Comparison of ENCODE assay signal across 10 mouse cellular contexts in the genomic region with DNA sequence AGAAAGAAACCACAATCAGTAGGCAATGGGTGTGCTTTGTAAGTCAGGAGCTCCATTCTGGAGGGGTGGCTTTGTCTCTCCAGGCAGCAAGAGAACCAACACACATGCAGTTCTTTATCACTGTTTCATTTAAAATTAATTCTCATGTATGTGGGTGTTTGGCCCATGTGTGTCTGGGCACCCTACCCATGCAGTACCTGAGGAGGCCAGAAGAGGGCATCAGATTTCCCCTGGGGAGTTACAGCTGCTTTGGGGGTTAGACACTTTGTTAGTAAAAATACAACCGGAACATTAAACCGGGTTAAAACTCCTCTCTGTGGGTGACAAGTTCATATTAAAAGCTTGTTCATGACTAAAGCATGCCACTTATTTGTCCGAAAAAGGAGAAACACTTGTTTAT.
A peak's percentile ranks its signal among the peaks of the same experiment; 100 is the strongest.
DNase-seq lines count a peak whose midpoint lies in the region; ATAC-seq and TF ChIP-seq lines count a peak whose summit lies in the region.
"Had no signal": no experiment of that assay in that cellular context is flagged by ENCODE, and none has a peak within 500 bp of the region (broad histone marks: within the 10 kb centered on the region; RNA-seq: fewer than 3 reads in every experiment).

No protein-coding gene starts in this region.

- DNase-seq in kidney, adult 2 months: peak; percentile 33
- DNase-seq in spleen, adult 2 months (ENCODE audit: low read depth in 1 of 2, low spot score in 2 of 2): no peak
- DNase-seq in spleen, adult 12 weeks (ENCODE audit: low spot score): no peak
- DNase-seq in brain, embryonic 14.5 days (ENCODE audit: low read depth): no peak
- DNase-seq in thymus, postnatal 4 days: peak; percentile 48
- DNase-seq: cerebellum, adult 9-10 months had no signal

- no peak for TF ChIP-seq POLR2A in kidney, adult 2 months (IDR thresholded peaks at IDR 0.05; ENCODE audit: low read depth, low read length)
- no peak for TF ChIP-seq POLR2A in spleen, adult 2 months (IDR thresholded peaks at IDR 0.05; ENCODE audit: low read depth, low read length)
- no peak for TF ChIP-seq POLR2A in brain, embryonic 14.5 days (IDR thresholded peaks at IDR 0.05; ENCODE audit: borderline replicate concordance, extremely low read depth, insufficient read depth, insufficient read length, poor library complexity, severe bottlenecking)

- H3K36me3 ChIP-seq in kidney, adult 2 months (ENCODE audit: control insufficient read depth, insufficient read depth, low read length): no peaks in the 10 kb centered on the region
- H3K36me3 ChIP-seq in kidney, embryonic 14.5 days (ENCODE audit: control insufficient read depth, insufficient read depth, low read length): no peaks in the 10 kb centered on the region
- no peaks in the 10 kb centered on the region for H3K36me3 ChIP-seq in spleen, adult 2 months (ENCODE audit: control insufficient read depth, insufficient read depth, low read length)
- no peaks in the 10 kb centered on the region for H3K36me3 ChIP-seq in hindbrain, embryonic 12.5 days
- H3K36me3 ChIP-seq: heart, embryonic 13.5 days had no signal

- H3K4me2 ChIP-seq in kidney, embryonic 14.5 days (replicated peaks; ENCODE audit: low read depth, low read length): no peak overlapping the region
- H3K4me2 ChIP-seq in hindbrain, embryonic 12.5 days (replicated peaks): no peak overlapping the region
- H3K4me2 ChIP-seq: heart, embryonic 13.5 days had no signal

- H3K27ac ChIP-seq in kidney, adult 2 months (ENCODE audit: insufficient read depth, low read depth, low read length): no peak overlapping the region
- no peak overlapping the region for H3K27ac ChIP-seq in kidney, embryonic 14.5 days (ENCODE audit: low read depth, low read length)
- H3K27ac ChIP-seq in spleen, adult 2 months (ENCODE audit: insufficient read depth, low read length): no peak overlapping the region
- H3K27ac ChIP-seq in hindbrain, embryonic 12.5 days: no peak overlapping the region
- H3K27ac ChIP-seq: heart, embryonic 13.5 days had no signal

- H3K4me1 ChIP-seq in kidney, adult 2 months (ENCODE audit: control insufficient read depth, insufficient read depth, low read length): peaks cover 6% of the 10 kb centered on the region
- H3K4me1 ChIP-seq in kidney, embryonic 14.5 days (ENCODE audit: control insufficient read depth, insufficient read depth, low read length): no peaks in the 10 kb centered on the region
- no peaks in the 10 kb centered on the region for H3K4me1 ChIP-seq in spleen, adult 2 months (ENCODE audit: control insufficient read depth, insufficient read depth, insufficient read length)
- no peaks in the 10 kb centered on the region for H3K4me1 ChIP-seq in hindbrain, embryonic 12.5 days
- H3K4me1 ChIP-seq: megakaryocyte, embryonic 14.5 days had no signal

- H3K9me3 ChIP-seq in kidney, embryonic 14.5 days (ENCODE audit: control insufficient read depth, low read length): peaks cover 2% of the 10 kb centered on the region; the same call in 1 of the 2 replicates
- no peaks in the 10 kb centered on the region for H3K9me3 ChIP-seq in hindbrain, embryonic 12.5 days (replicated peaks)
- H3K9me3 ChIP-seq: heart, embryonic 13.5 days had no signal

- no peaks in the 10 kb centered on the region for H3K27me3 ChIP-seq in kidney, adult 2 months (replicated peaks; ENCODE audit: control insufficient read depth, insufficient read depth, low read length)
- no peaks in the 10 kb centered on the region for H3K27me3 ChIP-seq in kidney, embryonic 14.5 days (ENCODE audit: control insufficient read depth, insufficient read depth, low read length)
- H3K27me3 ChIP-seq in spleen, adult 2 months (ENCODE audit: control insufficient read depth, insufficient read depth, low read length): no peaks in the 10 kb centered on the region
- H3K27me3 ChIP-seq in hindbrain, embryonic 12.5 days: no peaks in the 10 kb centered on the region

- TF ChIP-seq CTCF in kidney, adult 2 months (conservative IDR thresholded peaks at IDR 0.05; ENCODE audit: insufficient read depth, insufficient read length, low read depth, low read length): peak; percentile 46
- peak; percentile 13; the same call in 1 of the 2 replicates for TF ChIP-seq CTCF in spleen, adult 2 months (IDR thresholded peaks at IDR 0.05; ENCODE audit: extremely low read depth, insufficient read depth, insufficient read length, insufficient replicate concordance)
- TF ChIP-seq CTCF in brain, embryonic 14.5 days (IDR thresholded peaks at IDR 0.05; ENCODE audit: borderline replicate concordance, extremely low read depth, insufficient read depth, insufficient read length): peak; percentile 36; the same call in 1 of the 2 replicates

- H3K9ac ChIP-seq in kidney, embryonic 14.5 days (ENCODE audit: low read depth, low read length): no peak overlapping the region
- no peak overlapping the region for H3K9ac ChIP-seq in hindbrain, embryonic 12.5 days
- H3K9ac ChIP-seq: heart, embryonic 13.5 days had no signal

- WGBS in kidney, adult 2 months: 76% methylated on average over 3 of the region's 3 CpGs
- WGBS in kidney, embryonic 14.5 days: 83% methylated on average over 3 of the region's 3 CpGs
- WGBS in spleen, adult 2 months: 76% methylated on average over 3 of the region's 3 CpGs
- WGBS in hindbrain, embryonic 12.5 days: 77% methylated on average over 3 of the region's 3 CpGs

- H3K4me3 ChIP-seq in kidney, adult 2 months (ENCODE audit: insufficient read depth, low read depth, low read length): no peak overlapping the region
- no peak overlapping the region for H3K4me3 ChIP-seq in kidney, embryonic 14.5 days (ENCODE audit: low read length)
- H3K4me3 ChIP-seq in spleen, adult 2 months (ENCODE audit: extremely low read depth, insufficient read depth, insufficient read length): no peak overlapping the region
- H3K4me3 ChIP-seq in hindbrain, embryonic 12.5 days: no peak overlapping the region
- H3K4me3 ChIP-seq: heart, embryonic 13.5 days; megakaryocyte, embryonic 14.5 days had no signal

- no peak for ATAC-seq in kidney, embryonic 14.5 days (ENCODE audit: low FRiP score, low TSS enrichment)
- ATAC-seq in hindbrain, embryonic 12.5 days (ENCODE audit: low FRiP score): no peak

Comparison
In these comparisons a context has a peak if more than half of its experiments do, and no peak if none do; other contexts are left out.
1. DNase-seq: peak in kidney, adult 2 months (single experiment) and thymus, postnatal 4 days (single experiment); none in spleen, adult 2 months (0 of 2), spleen, adult 12 weeks (single experiment) and brain, embryonic 14.5 days (single experiment).
2. Peak in every context shown above with its lines, with median percentiles within 50 percentile points of each other: CTCF ChIP-seq.